ENCODE assay signal across 26 mouse cellular contexts in genomic region chr14:12404052-12404451, GRCm38 (mm10). TPM values are rescaled to one million over a fixed set of nuclear protein-coding genes. Genes with fewer than 3 reads are reported as not detected.
"Had no signal": no experiment of that assay in that cellular context is flagged by ENCODE, and none has a peak within 500 bp of the region (broad histone marks: within the 10 kb centered on the region; RNA-seq: fewer than 3 reads in every experiment).

No protein-coding gene starts in this region.

- H3K27ac ChIP-seq: left cerebral cortex, adult 2 months; liver, embryonic 13.5 days; macrophage; midbrain, embryonic 10.5 days; midbrain, embryonic 13.5 days; neural tube, embryonic 13.5 days; stomach, embryonic 15.5 days had no signal

- DNase-seq: kidney, postnatal 14 days; kidney, postnatal 4 days; layer of hippocampus, postnatal 36 days; liver, embryonic 13.5 days; lung, adult 2 months; lung, postnatal 14 days; retina, postnatal 1 day; right cerebral cortex, postnatal 25 days; spleen, adult 18-20 months; thymus, postnatal 25 days had no signal

- H3K9ac ChIP-seq: liver, embryonic 13.5 days; midbrain, embryonic 13.5 days; neural tube, embryonic 13.5 days; stomach, embryonic 15.5 days had no signal

- H3K36me3 ChIP-seq: liver, embryonic 13.5 days; midbrain, embryonic 10.5 days; midbrain, embryonic 13.5 days; stomach, embryonic 15.5 days had no signal

- H3K4me3 ChIP-seq: left cerebral cortex, adult 2 months; liver, embryonic 13.5 days; megakaryocyte, embryonic 14.5 days; midbrain, embryonic 10.5 days; midbrain, embryonic 13.5 days; myocyte; neural tube, embryonic 13.5 days; stomach, embryonic 15.5 days had no signal

- ATAC-seq: midbrain, embryonic 13.5 days; midbrain, embryonic 16.5 days had no signal

- H3K9me3 ChIP-seq: liver, embryonic 13.5 days; megakaryocyte, embryonic 14.5 days; midbrain, embryonic 10.5 days; midbrain, embryonic 13.5 days; neural tube, embryonic 13.5 days; stomach, embryonic 15.5 days had no signal

- H3K27me3 ChIP-seq: liver, embryonic 13.5 days; megakaryocyte, embryonic 14.5 days; stomach, embryonic 15.5 days had no signal

- H3K4me2 ChIP-seq: liver, embryonic 13.5 days; midbrain, embryonic 13.5 days; neural tube, embryonic 13.5 days; stomach, embryonic 15.5 days had no signal

- H3K4me1 ChIP-seq: liver, embryonic 13.5 days; megakaryocyte, embryonic 14.5 days; midbrain, embryonic 10.5 days; neural tube, embryonic 13.5 days; stomach, embryonic 15.5 days had no signal

RNA-seq across cellular contexts. Expression of gene Fezf2, which starts 56.1 kb away (rescaled TPM):
- total RNA-seq: liver, adult 2 months; monocyte, adult 5-6 weeks; neutrophil, adult 5-6 weeks had no signal
- polyA plus RNA-seq: kidney, embryonic 16.5 days; limb, embryonic 11.5 days; liver, adult 2 months; liver, embryonic 13.5 days; liver, embryonic 16.5 days; lung, adult 2 months; lung, embryonic 16.5 days; macrophage; myocyte; neural tube, embryonic 13.5 days; stomach, embryonic 15.5 days had no signal
